Mouse (Mus musculus): ENCODE measurements around the gene Ksr1.

Gene Ksr1

DNA sequence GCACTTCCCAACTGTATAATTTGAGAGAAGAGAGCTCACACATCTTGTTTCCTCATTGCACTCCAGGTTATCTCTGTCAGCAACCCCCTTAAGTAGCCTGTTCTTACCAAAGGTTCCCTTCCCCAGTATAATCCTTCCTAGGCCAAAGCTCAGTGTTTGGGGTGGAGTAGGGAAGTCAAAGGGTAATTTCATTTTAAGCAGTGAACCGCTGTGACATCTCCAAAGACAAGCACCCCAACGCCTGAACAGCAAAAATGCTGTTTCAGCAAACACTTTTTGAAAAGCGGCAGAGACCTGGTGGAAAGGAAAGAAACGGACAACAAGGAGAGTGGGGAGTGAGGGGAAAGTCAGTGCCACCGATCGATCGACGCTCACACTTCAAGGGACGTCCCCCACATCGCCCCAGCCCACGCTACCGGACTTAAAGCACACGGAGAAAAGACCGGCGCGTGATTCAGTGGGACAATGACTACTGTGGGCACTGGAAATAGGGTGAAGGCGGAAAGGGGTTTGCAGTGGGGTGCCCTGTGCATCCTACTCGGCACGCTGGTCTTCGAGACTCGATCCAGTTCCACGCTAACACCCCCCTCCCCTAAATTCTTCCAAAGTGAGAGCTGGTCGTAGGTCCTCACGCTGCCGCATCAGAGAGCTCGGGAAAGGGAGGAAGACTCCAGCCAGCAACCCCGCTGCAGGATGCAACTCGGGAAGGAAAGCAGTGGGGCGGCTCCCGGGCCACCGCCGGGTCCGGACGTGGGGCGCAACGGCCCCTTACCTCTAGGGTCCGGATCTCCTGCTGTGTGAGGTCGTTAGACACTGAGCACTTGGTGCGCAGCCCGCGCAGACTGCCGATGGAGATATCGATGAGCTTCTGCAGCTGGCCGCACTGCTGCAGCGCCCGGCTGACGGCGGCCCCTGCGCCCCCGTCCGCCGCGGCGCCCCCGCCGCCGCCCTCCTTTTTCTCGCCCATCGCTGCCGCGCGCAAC lies 633 bp downstream of the Ksr1 start:
- peak; percentile 21 for DNase-seq (ENCODE audit: low spot score)

- DNase-seq (ENCODE audit: low spot score), result no peak
Observed at GRCm38 (mm10) chr11:79144741-79145140, 1.5 kb downstream of the Ksr1 start.

DNA sequence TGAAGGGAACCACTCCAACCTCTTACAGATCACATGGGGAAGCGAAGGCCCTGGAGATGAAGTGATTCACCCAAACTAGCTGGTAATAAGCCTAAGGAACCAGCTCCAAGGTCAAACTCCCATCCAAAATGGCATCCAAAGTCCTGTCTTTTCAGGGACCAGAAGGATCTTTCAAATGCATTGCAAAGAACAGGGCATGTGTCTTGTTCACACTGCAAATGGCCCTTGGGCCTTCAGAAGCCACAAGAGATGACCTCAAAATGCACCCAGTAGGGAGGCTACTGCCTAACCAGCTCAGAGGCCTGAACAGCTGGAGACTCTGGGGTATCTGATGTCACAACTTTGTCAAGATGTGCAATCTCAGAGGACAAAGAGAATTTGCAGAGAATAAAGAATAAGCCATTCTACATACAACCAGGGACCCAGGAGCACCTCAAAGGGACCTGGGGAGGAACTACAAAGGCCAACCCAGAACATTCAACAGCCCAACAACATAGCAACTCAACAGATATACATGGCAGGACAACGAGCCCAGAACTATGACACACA lies 2.1 kb downstream of the Ksr1 start:
- DNase-seq (ENCODE audit: low spot score), result no peak

- DNase-seq (ENCODE audit: low spot score), result no peak
Observed at GRCm38 (mm10) chr11:79143322-79143721, 2.9 kb downstream of the Ksr1 start.

- DNase-seq (ENCODE audit: low spot score), result no peak
Observed at GRCm38 (mm10) chr11:79142381-79142780, 3.8 kb downstream of the Ksr1 start.

GRCm38 (mm10) chr11:79141235-79142109 lies 4.7 kb downstream of the Ksr1 start:
- DNase-seq (ENCODE audit: low spot score), result no peak

- DNase-seq (ENCODE audit: low spot score), result no peak
Observed at GRCm38 (mm10) chr11:79140511-79140888, 5.7 kb downstream of the Ksr1 start.

DNA sequence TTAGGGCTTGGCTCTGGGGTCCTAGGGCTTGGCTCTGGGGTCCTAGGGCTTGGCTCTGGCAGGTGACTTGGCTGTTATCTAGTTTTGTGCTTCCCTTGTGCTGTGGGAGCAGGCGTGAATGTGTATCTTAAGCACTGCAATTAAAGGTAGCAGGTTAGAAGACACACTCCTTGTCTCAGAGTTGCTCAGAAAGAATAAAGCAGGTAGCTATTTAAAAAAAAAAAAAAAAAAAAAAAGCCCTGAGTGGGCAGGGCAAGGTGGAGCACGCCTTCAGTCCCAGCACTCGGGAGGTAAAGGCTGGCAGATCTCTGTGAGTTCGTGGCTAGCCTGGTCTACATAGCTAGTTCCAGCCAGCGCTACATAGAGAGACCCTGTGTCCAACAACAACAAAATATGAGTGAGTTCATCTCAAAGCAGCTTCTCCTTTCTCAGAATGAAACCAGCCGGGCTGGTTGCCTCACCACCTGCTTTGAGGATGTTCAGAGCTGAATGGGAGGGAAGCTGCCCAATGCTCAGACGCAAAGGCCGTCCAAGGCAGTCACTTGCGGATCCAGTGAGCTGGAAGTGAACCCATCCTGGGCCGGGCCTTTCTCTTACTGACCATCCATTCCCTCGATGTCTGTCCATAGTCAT lies 6.2 kb downstream of the Ksr1 start:
- no peak for DNase-seq (ENCODE audit: low spot score)

GRCm38 (mm10) chr11:79138621-79139020 lies 7.6 kb downstream of the Ksr1 start:
- DNase-seq (ENCODE audit: low spot score), result no peak

DNA sequence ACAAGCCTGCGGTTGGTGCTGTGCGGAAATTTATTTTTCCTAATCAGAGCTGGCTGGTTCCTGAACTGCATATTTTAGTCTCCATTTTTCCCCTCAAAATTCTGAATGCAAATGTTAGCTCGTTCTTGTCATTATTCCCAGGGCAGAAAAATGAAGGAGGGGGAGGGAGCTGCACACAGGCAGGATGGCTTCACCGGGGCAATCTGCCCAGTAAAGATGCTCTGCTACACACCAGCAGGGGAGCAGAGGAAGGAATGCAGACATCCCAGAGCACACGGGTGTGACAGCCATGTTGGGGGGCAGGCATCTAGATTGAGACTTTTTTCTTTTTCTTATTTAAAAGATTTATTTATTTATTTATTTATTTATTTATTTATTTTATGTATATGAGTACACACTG lies 9.0 kb downstream of the Ksr1 start:
- DNase-seq (ENCODE audit: low spot score), result no peak

- no peak for DNase-seq (ENCODE audit: low spot score)
Observed at GRCm38 (mm10) chr11:79135685-79136360, 10.4 kb downstream of the Ksr1 start.

- no peak for DNase-seq (ENCODE audit: low spot score)
Observed at GRCm38 (mm10) chr11:79135105-79135503, 11.1 kb downstream of the Ksr1 start.

- no peak for DNase-seq (ENCODE audit: low spot score)
Observed at GRCm38 (mm10) chr11:79134416-79135104, 11.6 kb downstream of the Ksr1 start.

- no peak for DNase-seq (ENCODE audit: low spot score)
Observed at GRCm38 (mm10) chr11:79133961-79134360, 12.2 kb downstream of the Ksr1 start.

GRCm38 (mm10) chr11:79133051-79133450 lies 13.2 kb downstream of the Ksr1 start:
- DNase-seq (ENCODE audit: low spot score), result no peak

GRCm38 (mm10) chr11:79131949-79132411 lies 14.2 kb downstream of the Ksr1 start:
- DNase-seq (ENCODE audit: low spot score), result no peak

- no peak for DNase-seq (ENCODE audit: low spot score)
Observed at GRCm38 (mm10) chr11:79129388-79130356, 16.5 kb downstream of the Ksr1 start.

DNA sequence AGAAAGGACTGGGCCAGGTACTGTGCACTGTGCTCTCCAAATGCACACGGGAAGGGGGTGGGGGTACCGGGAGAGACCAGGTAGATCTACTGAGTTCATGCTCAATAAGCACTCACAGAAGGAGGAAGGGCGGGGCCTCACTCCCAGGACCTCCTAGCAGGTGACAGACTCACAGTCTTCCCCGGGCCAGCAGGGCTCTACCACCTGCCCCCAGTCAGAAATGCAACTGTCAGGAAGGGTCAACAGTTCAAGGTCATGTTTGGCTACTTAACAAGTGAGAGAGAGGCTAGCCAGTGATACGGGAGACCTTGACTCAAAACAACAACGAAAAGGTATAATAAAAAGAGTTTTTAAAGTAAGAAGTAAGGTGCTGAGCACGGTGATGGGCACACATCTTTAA lies 18.0 kb downstream of the Ksr1 start:
- DNase-seq (ENCODE audit: low spot score), result no peak

DNA sequence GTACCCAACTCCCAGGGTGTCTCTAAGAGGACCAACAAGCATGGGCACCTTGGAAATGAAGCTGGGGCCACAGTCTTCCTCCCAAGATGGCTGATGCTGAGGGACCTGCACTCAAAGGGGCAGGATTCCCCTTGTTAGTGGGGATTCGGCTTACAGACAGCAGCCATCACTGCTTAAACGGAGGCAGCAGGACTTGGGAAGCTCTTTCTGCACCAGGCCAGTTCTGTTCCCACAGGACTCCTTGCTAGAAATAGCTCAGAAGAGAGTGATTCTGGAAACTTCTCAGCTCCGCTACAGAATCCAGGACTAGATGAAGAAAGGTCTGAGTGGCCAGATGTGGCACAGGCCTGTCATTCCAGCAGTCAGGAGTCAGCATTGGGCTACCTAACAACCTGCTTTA lies 19.2 kb downstream of the Ksr1 start:
- no peak for DNase-seq (ENCODE audit: low spot score)

DNA sequence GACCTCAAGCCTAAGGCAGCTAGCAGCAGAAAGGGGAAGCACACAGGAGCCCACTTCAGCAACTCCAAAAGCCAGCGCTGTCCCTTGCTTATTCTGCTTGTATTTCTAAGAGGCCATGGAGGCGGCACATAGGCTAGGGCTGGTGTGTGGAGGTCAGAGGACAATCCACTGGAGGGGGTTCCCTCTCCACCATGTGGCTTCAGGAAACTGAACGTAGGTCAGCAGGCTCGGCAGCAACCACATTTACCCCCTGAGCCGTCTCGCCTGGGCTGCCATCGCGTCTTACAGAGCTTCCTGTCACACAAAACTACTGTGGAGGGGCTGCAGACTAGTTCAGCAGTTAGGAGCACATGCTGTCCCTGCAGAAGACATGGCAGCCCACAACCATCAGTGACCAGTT lies 20.4 kb downstream of the Ksr1 start:
- DNase-seq (ENCODE audit: low spot score), result no peak

Measured in ovary, postnatal 10 days (tissue).